Mouse (Mus musculus) right cerebral cortex, adult 2 months (tissue): ENCODE measurements around the gene Gnai1.
"Not testable (repeated sequence)": the region's sequence is repeated elsewhere in the genome, so short reads cannot be mapped to it uniquely, and the experiment has no call there.

ENCODE experiments used
- DNase-seq, 2 experiments: peaks; one replicate each; pipeline ENCODE4 v3.0.0; 2021 to 2022; ENCODE audit warnings: low spot score in 2 of 2

Gene Gnai1

GRCm38 (mm10) chr5:18360281-18360819, at the start of gene Gnai1:
Gene Gnai1, minus strand, starts transcription at chr5:18360355.
- peak; percentile 64 to 65 for DNase-seq

GRCm38 (mm10) chr5:18367864-18368263, 7.7 kb upstream of the Gnai1 start:
- no peak for DNase-seq

GRCm38 (mm10) chr5:18365460-18365859, 5.3 kb upstream of the Gnai1 start:
- no peak for DNase-seq

GRCm38 (mm10) chr5:18360956-18361355, 801 bp upstream of the Gnai1 start:
- no peak for DNase-seq

- peak; percentile 50 to 64 for DNase-seq
These were observed 527 bp downstream of the Gnai1 start for GRCm38 (mm10) chr5:18359376-18360280.

GRCm38 (mm10) chr5:18358778-18359177, 1.4 kb downstream of the Gnai1 start:
- no peak for DNase-seq

GRCm38 (mm10) chr5:18358191-18358590, 2.0 kb downstream of the Gnai1 start:
- DNase-seq: peak in 1 of 2 experiments; percentile 48

- no peak for DNase-seq
These were observed 12.9 kb downstream of the Gnai1 start for GRCm38 (mm10) chr5:18347297-18347696.

- no peak for DNase-seq
These were observed 16.6 kb downstream of the Gnai1 start for GRCm38 (mm10) chr5:18343455-18344142.

GRCm38 (mm10) chr5:18342765-18343454, 17.2 kb downstream of the Gnai1 start:
- peak in 1 of 2 experiments; percentile 38 for DNase-seq

GRCm38 (mm10) chr5:18341876-18342275, 18.3 kb downstream of the Gnai1 start:
- not testable (repeated sequence) for DNase-seq

GRCm38 (mm10) chr5:18332256-18332655, 27.9 kb downstream of the Gnai1 start:
- no peak for DNase-seq

GRCm38 (mm10) chr5:18330726-18331125, 29.4 kb downstream of the Gnai1 start:
- DNase-seq: peak in 1 of 2 experiments; percentile 24

GRCm38 (mm10) chr5:18326159-18326558, 34.0 kb downstream of the Gnai1 start:
- DNase-seq: no peak

GRCm38 (mm10) chr5:18323534-18323933, 36.6 kb downstream of the Gnai1 start:
- DNase-seq: no peak

GRCm38 (mm10) chr5:18321661-18322060, 38.5 kb downstream of the Gnai1 start:
- DNase-seq: no peak

- no peak for DNase-seq
These were observed 41.3 kb downstream of the Gnai1 start for GRCm38 (mm10) chr5:18318846-18319245.

- DNase-seq: peak in 1 of 2 experiments; percentile 21
These were observed 52.8 kb downstream of the Gnai1 start for GRCm38 (mm10) chr5:18307229-18307804.

GRCm38 (mm10) chr5:18296584-18296983, 63.6 kb downstream of the Gnai1 start:
- no peak for DNase-seq

- DNase-seq: no peak
These were observed 67.4 kb downstream of the Gnai1 start for GRCm38 (mm10) chr5:18292744-18293143.

- no peak for DNase-seq
These were observed 70.6 kb downstream of the Gnai1 start for GRCm38 (mm10) chr5:18289530-18289929.
